ENCODE assay signal across 10 mouse cellular contexts in the genomic region with DNA sequence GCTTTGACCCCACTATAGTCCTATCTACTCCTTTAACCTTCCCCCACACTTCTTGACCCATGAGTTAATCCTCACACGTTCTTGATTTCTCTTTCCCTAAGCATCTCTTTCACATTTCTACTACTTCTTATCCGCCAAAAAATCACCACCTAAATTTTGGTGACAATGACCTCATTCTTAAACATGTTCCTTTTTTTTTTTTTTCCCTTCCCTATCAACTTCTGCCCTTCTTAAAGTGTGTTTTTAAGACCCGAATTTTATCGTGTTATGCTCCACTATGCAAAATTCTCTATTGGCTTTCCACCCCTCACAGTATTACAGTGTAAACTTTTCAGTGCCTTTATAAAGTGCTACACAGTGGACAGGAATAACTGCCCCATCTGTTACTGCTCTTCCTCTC. TPM values are rescaled to one million over a fixed set of nuclear protein-coding genes. Genes with fewer than 3 reads are reported as not detected.
A peak's percentile ranks its signal among the peaks of the same experiment; 100 is the strongest.
DNase-seq lines count a peak whose midpoint lies in the region; ATAC-seq and TF ChIP-seq lines count a peak whose summit lies in the region.
"Had no signal": no experiment of that assay in that cellular context is flagged by ENCODE, and none has a peak within 500 bp of the region (broad histone marks: within the 10 kb centered on the region; RNA-seq: fewer than 3 reads in every experiment).

No protein-coding gene starts in this region.

- ATAC-seq in liver, embryonic 11.5 days (replicated peaks; ENCODE audit: low FRiP score), result no peak
- no peak for ATAC-seq in forebrain, embryonic 12.5 days (ENCODE audit: low FRiP score)
- ATAC-seq in limb, embryonic 14.5 days (ENCODE audit: low FRiP score, low read depth), result no peak
- no peak for ATAC-seq in stomach, embryonic 14.5 days (ENCODE audit: insufficient number of reproducible peaks, insufficient read depth, low FRiP score, low read depth)
- ATAC-seq: Patski had no signal

- no peaks in the 10 kb centered on the region for H3K9me3 ChIP-seq in liver, embryonic 11.5 days (ENCODE audit: control insufficient read depth, low read length)
- H3K9me3 ChIP-seq in forebrain, embryonic 12.5 days, result no peaks in the 10 kb centered on the region
- no peaks in the 10 kb centered on the region for H3K9me3 ChIP-seq in limb, embryonic 14.5 days (ENCODE audit: control insufficient read depth, low read length)
- H3K9me3 ChIP-seq in stomach, embryonic 14.5 days (ENCODE audit: control insufficient read depth, low read depth, low read length), result no peaks in the 10 kb centered on the region

- peaks cover 5% of the 10 kb centered on the region; the same call in 1 of the 2 replicates for H3K36me3 ChIP-seq in liver, embryonic 11.5 days (ENCODE audit: control insufficient read depth, insufficient read depth, low read length)
- peaks cover 9% of the 10 kb centered on the region for H3K36me3 ChIP-seq in forebrain, embryonic 12.5 days (replicated peaks)
- H3K36me3 ChIP-seq in limb, embryonic 14.5 days (ENCODE audit: control insufficient read depth, insufficient read depth, low read length), result 0 out of 2 replicates have a peak, but pooled peaks cover 6% of the 10 kb centered on the region
- peaks cover 10% of the 10 kb centered on the region; the same call in 1 of the 2 replicates for H3K36me3 ChIP-seq in stomach, embryonic 14.5 days (ENCODE audit: control insufficient read depth, insufficient read depth, low read length)

- WGBS in liver, embryonic 11.5 days, result 68% methylated on average over 4 of the region's 4 CpGs
- WGBS in forebrain, embryonic 12.5 days, result 85% methylated on average over 4 of the region's 4 CpGs
- WGBS in limb, embryonic 14.5 days, result 80% methylated on average over 4 of the region's 4 CpGs
- 69% methylated on average over 4 of the region's 4 CpGs for WGBS in stomach, embryonic 14.5 days
- 73% methylated on average over 4 of the region's 4 CpGs for WGBS in cerebellum, adult 2 months

- no peak for TF ChIP-seq CTCF in cerebellum, adult 2 months (IDR thresholded peaks at IDR 0.05; ENCODE audit: borderline replicate concordance, insufficient read depth, low read depth, low read length)

- peak overlapping the region; percentile 80 for H3K4me3 ChIP-seq in liver, embryonic 11.5 days (ENCODE audit: low read depth, low read length)
- H3K4me3 ChIP-seq in forebrain, embryonic 12.5 days (replicated peaks), result peak overlapping the region; percentile 80
- peak overlapping the region; percentile 61; the same call in 1 of the 2 replicates for H3K4me3 ChIP-seq in limb, embryonic 14.5 days (replicated peaks; ENCODE audit: low read length)
- peak overlapping the region; percentile 62 for H3K4me3 ChIP-seq in stomach, embryonic 14.5 days (ENCODE audit: low read depth, low read length)
- no peak overlapping the region for H3K4me3 ChIP-seq in cerebellum, adult 2 months (replicated peaks; ENCODE audit: insufficient read depth, low read depth, low read length)

- no peak for TF ChIP-seq POLR2A in limb, embryonic 14.5 days (IDR thresholded peaks at IDR 0.05; ENCODE audit: borderline replicate concordance, extremely low read depth, insufficient read depth, insufficient read length)
- TF ChIP-seq POLR2A in cerebellum, adult 2 months (IDR thresholded peaks at IDR 0.05; ENCODE audit: borderline replicate concordance, insufficient read depth, low read length), result no peak

- H3K9ac ChIP-seq in liver, embryonic 11.5 days (ENCODE audit: low read depth, low read length), result peak overlapping the region; percentile 91; the same call in 1 of the 2 replicates
- H3K9ac ChIP-seq in forebrain, embryonic 12.5 days, result no peak overlapping the region
- no peak overlapping the region for H3K9ac ChIP-seq in limb, embryonic 14.5 days (ENCODE audit: low read depth, low read length, severe bottlenecking)
- no peak overlapping the region for H3K9ac ChIP-seq in stomach, embryonic 14.5 days (replicated peaks; ENCODE audit: low read depth, low read length)

- peak overlapping the region; percentile 63 for H3K4me2 ChIP-seq in liver, embryonic 11.5 days
- peak overlapping the region; percentile 67 for H3K4me2 ChIP-seq in forebrain, embryonic 12.5 days
- H3K4me2 ChIP-seq in limb, embryonic 14.5 days (replicated peaks; ENCODE audit: low read depth, low read length, severe bottlenecking), result peak overlapping the region; percentile 66
- H3K4me2 ChIP-seq in stomach, embryonic 14.5 days (replicated peaks; ENCODE audit: low read depth, low read length), result peak overlapping the region; percentile 59

- no peak for DNase-seq in liver, embryonic 11.5 days (ENCODE audit: low spot score)
- no peak for DNase-seq in liver
- no peak for DNase-seq in limb, embryonic 14.5 days (ENCODE audit: low spot score)
- DNase-seq in layer of hippocampus, postnatal 36 days, result no peak
- no peak for DNase-seq in cerebellum, adult 2 months
- no peak for DNase-seq in lung, postnatal 10 days
- DNase-seq: cerebellum, adult 11-12 months had no signal

- H3K27me3 ChIP-seq in liver, embryonic 11.5 days (replicated peaks; ENCODE audit: control insufficient read depth, insufficient read depth, low read length), result no peaks in the 10 kb centered on the region
- no peaks in the 10 kb centered on the region for H3K27me3 ChIP-seq in forebrain, embryonic 12.5 days
- no peaks in the 10 kb centered on the region for H3K27me3 ChIP-seq in limb, embryonic 14.5 days (ENCODE audit: control insufficient read depth, insufficient read depth, low read length)
- no peaks in the 10 kb centered on the region for H3K27me3 ChIP-seq in stomach, embryonic 14.5 days (ENCODE audit: control insufficient read depth, insufficient read depth, low read length)
- no peaks in the 10 kb centered on the region for H3K27me3 ChIP-seq in cerebellum, adult 2 months (ENCODE audit: control insufficient read depth, insufficient read depth, low read length)
- H3K27me3 ChIP-seq: Patski had no signal

- H3K4me1 ChIP-seq in liver, embryonic 11.5 days (replicated peaks; ENCODE audit: control insufficient read depth, insufficient read depth, low read length), result peaks cover 14% of the 10 kb centered on the region
- peaks cover 13% of the 10 kb centered on the region for H3K4me1 ChIP-seq in forebrain, embryonic 12.5 days
- peaks cover 15% of the 10 kb centered on the region for H3K4me1 ChIP-seq in limb, embryonic 14.5 days (ENCODE audit: control insufficient read depth, insufficient read depth, low read length)
- peaks cover 11% of the 10 kb centered on the region; the same call in 1 of the 2 replicates for H3K4me1 ChIP-seq in stomach, embryonic 14.5 days (ENCODE audit: control insufficient read depth, insufficient read depth, low read length)
- H3K4me1 ChIP-seq in cerebellum, adult 2 months (ENCODE audit: control insufficient read depth, insufficient read depth, low read length), result peaks cover 3% of the 10 kb centered on the region; the same call in 1 of the 2 replicates

- no peak overlapping the region for H3K27ac ChIP-seq in liver, embryonic 11.5 days (ENCODE audit: low read depth, low read length)
- no peak overlapping the region for H3K27ac ChIP-seq in forebrain, embryonic 12.5 days
- H3K27ac ChIP-seq in limb, embryonic 14.5 days (replicated peaks; ENCODE audit: low read depth, low read length), result no peak overlapping the region
- 0 out of 2 replicates have a peak overlapping the region, but pooled peaks have one; percentile 89 for H3K27ac ChIP-seq in stomach, embryonic 14.5 days (ENCODE audit: low read length)
- no peak overlapping the region for H3K27ac ChIP-seq in cerebellum, adult 2 months (ENCODE audit: insufficient read depth, low read length)

RNA-seq across cellular contexts. Expression of a gene that starts 1.5 kb away (rescaled TPM):
- polyA plus RNA-seq in liver, embryonic 11.5 days (2014; fragmentation: Nextera tagmentation; extraction: Ambion mirVana), result 29.1 and 32.3 TPM in 2 replicates
- 31.7 and 36.0 TPM in 2 replicates for polyA plus RNA-seq in forebrain, embryonic 12.5 days (2016; fragmentation: Nextera tagmentation; extraction: Ambion mirVana)
- polyA plus RNA-seq in limb, embryonic 14.5 days (2012; rRNA removed), result 17.6 and 17.9 TPM in 2 replicates
- polyA plus RNA-seq in limb, embryonic 14.5 days (2014; fragmentation: Nextera tagmentation; extraction: Ambion mirVana), result 44.6 and 46.1 TPM in 2 replicates
- 42.0 and 42.1 TPM in 2 replicates for polyA plus RNA-seq in stomach, embryonic 14.5 days (2014; fragmentation: Nextera tagmentation; extraction: Ambion mirVana)
- total RNA-seq in layer of hippocampus, postnatal 36 days (2021), result 10 to 100 TPM; 14.0 to 17.4 TPM
- polyA plus RNA-seq in cerebellum, adult 2 months (2012; rRNA removed), result 9.0 and 9.3 TPM in 2 replicates
